Mouse (Mus musculus) embryonic facial prominence, embryonic 15.5 days (tissue): ENCODE data around the gene Lzts3. TPM values are rescaled to one million over a fixed set of nuclear protein-coding genes. Genes with fewer than 3 reads are reported as not detected.

ENCODE experiments used
- ATAC-seq: fragments of 200-750 bp; cut with Nextera tagmentation; 2 replicates; pipeline ENCODE4 v1.8.0; 2017; ENCODE audit warnings: low read depth, moderate TSS enrichment; ENCODE audit not compliant: insufficient number of reproducible peaks, low FRiP score, low TSS enrichment
- H3K27ac ChIP-seq: fragments of 300-500 bp; sonication (generic); replicated peaks from 2 replicates; pipeline ENCODE4 v1.5.1; 2015; ENCODE audit warnings: mild to moderate bottlenecking, inconsistent platforms
- H3K27me3 ChIP-seq: fragments of 300-500 bp; sonication (generic); 2 replicates; pipeline ENCODE4 v1.6.1; 2015; ENCODE audit warnings: inconsistent platforms
- H3K36me3 ChIP-seq: fragments of 300-500 bp; sonication (generic); 2 replicates; pipeline ENCODE4 v1.6.1; 2015; ENCODE audit warnings: mild to moderate bottlenecking, inconsistent platforms
- H3K4me1 ChIP-seq: fragments of 300-500 bp; sonication (generic); 2 replicates; pipeline ENCODE4 v1.6.1; 2015; ENCODE audit warnings: inconsistent platforms
- H3K4me2 ChIP-seq: fragments of 300-500 bp; sonication (generic); replicated peaks from 2 replicates; pipeline ENCODE4 v1.6.1; 2015; ENCODE audit warnings: mild to moderate bottlenecking, inconsistent platforms
- H3K4me3 ChIP-seq: fragments of 300-500 bp; sonication (generic); replicated peaks from 2 replicates; pipeline ENCODE4 v1.5.1; 2015; ENCODE audit warnings: mild to moderate bottlenecking, inconsistent platforms
- H3K9ac ChIP-seq: fragments of 300-500 bp; sonication (generic); 2 replicates; pipeline ENCODE4 v1.6.1; 2015; ENCODE audit warnings: inconsistent platforms
- H3K9me3 ChIP-seq: fragments of 300-500 bp; sonication (generic); replicated peaks from 2 replicates; pipeline ENCODE4 v1.6.1; 2016; ENCODE audit warnings: inconsistent platforms
- WGBS: fragments of 180-500 bp; shearing (Covaris S2); methylation state at CpG from one replicate; pipeline ENCODE4 v1.1.7; 2015; 5-methylcytosine and 5-hydroxymethylcytosine counted together
- polyA plus RNA-seq: library from polyadenylated mRNA; unstranded; fragments of >200 nt; fragmentation: Nextera tagmentation; extraction: Ambion mirVana; gene quantifications from 2 replicates; pipeline ENCODE4 v1.2.1, GENCODE M21; 2015

The Lzts3 gene
- polyA plus RNA-seq, 1 experiment from 2014 or later = 6.7 TPM

DNA sequence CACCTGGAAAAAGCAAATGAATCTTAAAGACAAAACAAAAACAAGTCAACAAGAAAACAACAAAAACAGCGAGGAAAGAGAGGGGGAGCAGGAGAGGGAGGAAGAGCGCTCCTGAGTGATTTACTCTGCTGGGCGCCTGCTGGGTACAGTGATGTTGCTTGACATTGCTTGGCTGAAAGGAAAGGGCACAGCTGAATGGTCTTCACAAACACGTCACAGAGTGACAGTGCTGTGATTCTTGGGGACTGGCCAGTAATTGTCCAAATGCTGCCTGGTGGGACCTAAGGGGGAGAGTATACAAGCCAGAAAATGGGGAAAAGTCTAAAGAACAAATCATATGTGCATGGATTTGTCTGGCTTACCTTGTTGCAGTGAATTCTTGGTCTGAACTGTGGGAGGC, 40.4 kb downstream of the Lzts3 start:
- Histone ChIP-seq H3K27me3 (no peaks in the 10 kb centered on the region), H3K4me2 (no peak overlapping the region), H3K4me3 (no peak overlapping the region), H3K9me3 (no peaks in the 10 kb centered on the region), H3K27ac (no peak overlapping the region), H3K9ac (no peak overlapping the region), H3K4me1 (no peaks in the 10 kb centered on the region), H3K36me3 (peaks cover 62% of the 10 kb centered on the region)
- ATAC-seq = no peak
- 92% methylated on average over 4 of the region's 4 CpGs for WGBS

DNA sequence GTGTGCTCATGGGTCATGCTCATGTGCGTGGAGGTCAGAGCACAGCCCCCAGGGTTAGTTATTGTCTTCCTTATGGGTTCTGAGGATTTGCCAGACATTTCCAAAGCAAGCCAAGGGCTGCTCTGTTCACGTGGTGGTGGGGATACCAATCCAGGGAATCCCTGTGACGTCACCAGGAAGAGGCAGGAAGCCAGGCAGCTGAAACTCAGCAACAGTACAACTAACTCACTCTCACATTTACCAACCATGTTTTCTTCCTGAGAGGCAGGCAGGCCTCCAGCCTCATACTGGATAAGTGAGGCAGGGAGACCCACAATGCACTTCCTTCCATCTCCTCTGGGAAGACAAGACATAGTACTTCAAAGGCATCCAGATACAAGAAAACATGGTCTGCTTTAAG, 44.2 kb downstream of the Lzts3 start:
- no peak overlapping the region for H3K4me2 ChIP-seq
- H3K27me3 ChIP-seq = no peaks in the 10 kb centered on the region
- no peak for ATAC-seq
- H3K27ac ChIP-seq = no peak overlapping the region
- no peak overlapping the region for H3K4me3 ChIP-seq
- H3K9me3 ChIP-seq = no peaks in the 10 kb centered on the region
- WGBS = 76% methylated on average over 3 of the region's 3 CpGs
- H3K4me1 ChIP-seq = no peaks in the 10 kb centered on the region
- no peak overlapping the region for H3K9ac ChIP-seq
- H3K36me3 ChIP-seq = peaks cover 85% of the 10 kb centered on the region

DNA sequence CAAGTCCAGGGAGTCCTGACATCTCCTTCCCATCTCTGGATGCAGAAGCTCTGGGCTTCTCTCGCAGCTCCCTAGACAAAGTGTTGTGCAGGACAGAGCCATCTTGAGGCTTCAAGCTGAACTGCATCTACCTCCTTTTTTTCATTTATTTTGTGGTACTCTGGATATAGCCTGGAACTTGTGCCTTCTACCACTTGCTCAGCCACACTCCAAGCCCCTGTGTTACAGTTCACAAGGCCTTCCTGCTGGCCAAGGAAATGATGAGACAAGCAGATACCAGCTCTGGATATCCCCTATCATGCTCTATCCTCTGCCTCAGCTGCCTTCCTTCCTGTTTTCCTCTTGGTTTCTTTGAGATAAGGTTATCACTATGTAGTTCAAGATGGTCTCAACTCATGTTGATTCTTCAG, 45.0 kb downstream of the Lzts3 start:
- no peaks in the 10 kb centered on the region for H3K27me3 ChIP-seq
- no peak for ATAC-seq
- H3K9ac ChIP-seq = no peak overlapping the region
- H3K4me3 ChIP-seq = no peak overlapping the region
- no peak overlapping the region for H3K4me2 ChIP-seq
- H3K9me3 ChIP-seq = no peaks in the 10 kb centered on the region
- H3K36me3 ChIP-seq = peaks cover 82% of the 10 kb centered on the region
- no peak overlapping the region for H3K27ac ChIP-seq
- 15% methylated on average over 1 of the region's 1 CpGs for WGBS
- no peaks in the 10 kb centered on the region for H3K4me1 ChIP-seq

- Histone ChIP-seq H3K36me3 (peaks cover 76% of the 10 kb centered on the region), H3K27me3 (no peaks in the 10 kb centered on the region), H3K4me1 (no peaks in the 10 kb centered on the region), H3K4me3 (no peak overlapping the region), H3K9ac (no peak overlapping the region), H3K9me3 (no peaks in the 10 kb centered on the region), H3K4me2 (no peak overlapping the region), H3K27ac (no peak overlapping the region)
- 83% methylated on average over 1 of the region's 1 CpGs for WGBS
- no peak for ATAC-seq
Measured at GRCm38 (mm10) chr2:130595596-130595995, 47.0 kb downstream of the Lzts3 start.

DNA sequence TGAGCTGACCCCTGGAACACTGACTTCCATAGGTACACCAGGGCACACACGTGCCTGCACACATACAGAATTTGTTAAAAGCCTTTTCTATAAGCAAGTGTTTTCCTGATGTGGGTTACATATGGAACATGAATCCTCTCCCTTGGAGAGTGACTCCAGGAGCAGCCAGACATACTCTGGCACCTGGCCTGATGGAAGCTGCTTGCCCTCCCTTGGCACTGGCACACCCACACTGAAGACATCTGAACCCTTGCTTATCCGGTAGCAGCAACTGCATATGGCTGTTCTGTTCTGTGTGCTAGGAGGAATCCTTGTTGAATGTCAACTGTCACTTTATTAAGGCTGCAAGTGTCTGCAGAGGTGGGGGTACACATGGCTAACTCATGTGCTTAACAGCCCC, 51.6 kb downstream of the Lzts3 start:
- no peak overlapping the region for H3K4me2 ChIP-seq
- peaks cover 42% of the 10 kb centered on the region for H3K36me3 ChIP-seq
- H3K4me1 ChIP-seq = no peaks in the 10 kb centered on the region
- no peaks in the 10 kb centered on the region for H3K9me3 ChIP-seq
- no peak overlapping the region for H3K4me3 ChIP-seq
- no peak overlapping the region for H3K27ac ChIP-seq
- ATAC-seq = no peak
- no peaks in the 10 kb centered on the region for H3K27me3 ChIP-seq
- WGBS = 90% methylated on average over 2 of the region's 2 CpGs
- no peak overlapping the region for H3K9ac ChIP-seq

- WGBS = 89% methylated on average over 2 of the region's 2 CpGs
- H3K9me3 ChIP-seq = no peaks in the 10 kb centered on the region
- ATAC-seq = no peak
Measured at GRCm38 (mm10) chr2:130589761-130590160, 52.8 kb downstream of the Lzts3 start.

GRCm38 (mm10) chr2:130589157-130589556, 53.4 kb downstream of the Lzts3 start:
- Histone ChIP-seq H3K27me3 (0 out of 2 replicates have a peak, but pooled peaks cover under 1% of the 10 kb centered on the region), H3K9me3 (no peaks in the 10 kb centered on the region), H3K27ac (no peak overlapping the region), H3K4me3 (no peak overlapping the region), H3K4me1 (no peaks in the 10 kb centered on the region), H3K4me2 (no peak overlapping the region), H3K9ac (no peak overlapping the region), H3K36me3 (peaks cover 24% of the 10 kb centered on the region)
- 59% methylated on average over 4 of the region's 4 CpGs for WGBS
- no peak for ATAC-seq

More at GRCm38 (mm10) chr2:130589761-130590160, 52.8 kb downstream of the Lzts3 start:
- Histone ChIP-seq H3K4me2 (no peak overlapping the region), H3K27me3 (no peaks in the 10 kb centered on the region), H3K36me3 (peaks cover 29% of the 10 kb centered on the region), H3K4me3 (no peak overlapping the region), H3K4me1 (no peaks in the 10 kb centered on the region), H3K9ac (no peak overlapping the region), H3K27ac (no peak overlapping the region)

- Histone ChIP-seq H3K4me1 (no peaks in the 10 kb centered on the region), H3K4me3 (no peak overlapping the region), H3K9ac (no peak overlapping the region), H3K9me3 (no peaks in the 10 kb centered on the region), H3K27ac (no peak overlapping the region), H3K36me3 (peaks cover 20% of the 10 kb centered on the region), H3K4me2 (no peak overlapping the region), H3K27me3 (peaks cover 5% of the 10 kb centered on the region; the same call in 1 of the 2 replicates)
- 75% methylated on average over 2 of the region's 2 CpGs for whole genome bisulfite sequencing
- no peak for ATAC-seq
Measured at GRCm38 (mm10) chr2:130588373-130588772, 54.2 kb downstream of the Lzts3 start.

- no peak for ATAC-seq
- Histone ChIP-seq H3K4me3 (no peak overlapping the region), H3K9ac (no peak overlapping the region), H3K27me3 (peaks cover 27% of the 10 kb centered on the region), H3K27ac (no peak overlapping the region), H3K36me3 (peaks cover 10% of the 10 kb centered on the region), H3K4me2 (no peak overlapping the region), H3K9me3 (no peaks in the 10 kb centered on the region), H3K4me1 (peaks cover 3% of the 10 kb centered on the region)
- WGBS = 80% methylated on average over 6 of the region's 6 CpGs
Measured at GRCm38 (mm10) chr2:130586016-130586415, 56.6 kb downstream of the Lzts3 start.

GRCm38 (mm10) chr2:130583902-130584560, 58.6 kb downstream of the Lzts3 start:
- Histone ChIP-seq H3K4me2 (no peak overlapping the region), H3K9me3 (no peaks in the 10 kb centered on the region), H3K36me3 (no peaks in the 10 kb centered on the region), H3K9ac (no peak overlapping the region), H3K27ac (no peak overlapping the region), H3K4me1 (peaks cover 13% of the 10 kb centered on the region), H3K27me3 (peaks cover 47% of the 10 kb centered on the region), H3K4me3 (no peak overlapping the region)
- 81% methylated on average over 10 of the region's 10 CpGs for WGBS
- ATAC-seq = no peak
